Mouse (Mus musculus) neural tube, embryonic 10.5 days (tissue): ENCODE data around the gene Phf20.
"Not testable (repeated sequence)": the region's sequence is repeated elsewhere in the genome, so short reads cannot be mapped to it uniquely, and the experiment has no call there.

Experiments used
- DNase-seq: peaks from one replicate; pipeline ENCODE4 v3.0.0-alpha.2; 2017; ENCODE audit warnings: low spot score; ENCODE audit errors: extremely low spot score

Phf20 gene

GRCm38 (mm10) chr2:156197129-156197911 lies 1.1 kb downstream of the Phf20 start:
- no peak for DNase-seq

GRCm38 (mm10) chr2:156199944-156200343 lies 3.7 kb downstream of the Phf20 start:
- no peak for DNase-seq

GRCm38 (mm10) chr2:156201486-156201885 lies 5.2 kb downstream of the Phf20 start:
- no peak for DNase-seq

GRCm38 (mm10) chr2:156202848-156203437 lies 6.7 kb downstream of the Phf20 start:
- DNase-seq, result no peak

GRCm38 (mm10) chr2:156203917-156204316 lies 7.7 kb downstream of the Phf20 start:
- DNase-seq, result no peak

- DNase-seq, result no peak
These were observed 21.5 kb downstream of the Phf20 start for GRCm38 (mm10) chr2:156217786-156218185.

- DNase-seq, result no peak
These were observed 25.8 kb downstream of the Phf20 start for GRCm38 (mm10) chr2:156222100-156222499.

- no peak for DNase-seq
These were observed 27.8 kb downstream of the Phf20 start for GRCm38 (mm10) chr2:156224043-156224442.

GRCm38 (mm10) chr2:156227689-156228088 lies 31.4 kb downstream of the Phf20 start:
- no peak for DNase-seq

GRCm38 (mm10) chr2:156229171-156229570 lies 32.9 kb downstream of the Phf20 start:
- no peak for DNase-seq

- DNase-seq, result no peak
These were observed 35.1 kb downstream of the Phf20 start for GRCm38 (mm10) chr2:156231340-156231739.

GRCm38 (mm10) chr2:156233275-156233948 lies 37.1 kb downstream of the Phf20 start:
- no peak for DNase-seq

GRCm38 (mm10) chr2:156234016-156234415 lies 37.8 kb downstream of the Phf20 start:
- not testable (repeated sequence) for DNase-seq

- no peak for DNase-seq
These were observed 39.6 kb downstream of the Phf20 start for GRCm38 (mm10) chr2:156235847-156236246.

- no peak for DNase-seq
These were observed 45.4 kb downstream of the Phf20 start for GRCm38 (mm10) chr2:156241662-156242061.

GRCm38 (mm10) chr2:156243011-156243410 lies 46.7 kb downstream of the Phf20 start:
- no peak for DNase-seq

GRCm38 (mm10) chr2:156247599-156247998 lies 51.3 kb downstream of the Phf20 start:
- no peak for DNase-seq

GRCm38 (mm10) chr2:156250761-156251160 lies 54.5 kb downstream of the Phf20 start:
- no peak for DNase-seq

GRCm38 (mm10) chr2:156251291-156251690 lies 55.0 kb downstream of the Phf20 start:
- DNase-seq, result no peak

- DNase-seq, result no peak
These were observed 60.8 kb downstream of the Phf20 start for GRCm38 (mm10) chr2:156257051-156257450.

GRCm38 (mm10) chr2:156257922-156258761 lies 61.9 kb downstream of the Phf20 start:
- DNase-seq, result no peak
